Mouse (Mus musculus) adrenal gland, postnatal 10 days (tissue): ENCODE measurements around the gene Snrnp70. TPM values are rescaled to one million over a fixed set of nuclear protein-coding genes. Genes with fewer than 3 reads are reported as not detected.
"Not testable (repeated sequence)": the region's sequence is repeated elsewhere in the genome, so short reads cannot be mapped to it uniquely, and the experiment has no call there.

Experiments
- DNase-seq: peaks from one replicate; pipeline ENCODE4 v3.0.0; 2021; ENCODE audit warnings: mixed read lengths
- total RNA-seq, 2 experiments: library from RNA; stranded (reverse); gene quantifications; 2 replicates each; pipeline ENCODE4 v1.2.3; 2021

Gene Snrnp70
- total RNA-seq, 2 experiments from 2014 or later: 208 to 341 TPM

DNA sequence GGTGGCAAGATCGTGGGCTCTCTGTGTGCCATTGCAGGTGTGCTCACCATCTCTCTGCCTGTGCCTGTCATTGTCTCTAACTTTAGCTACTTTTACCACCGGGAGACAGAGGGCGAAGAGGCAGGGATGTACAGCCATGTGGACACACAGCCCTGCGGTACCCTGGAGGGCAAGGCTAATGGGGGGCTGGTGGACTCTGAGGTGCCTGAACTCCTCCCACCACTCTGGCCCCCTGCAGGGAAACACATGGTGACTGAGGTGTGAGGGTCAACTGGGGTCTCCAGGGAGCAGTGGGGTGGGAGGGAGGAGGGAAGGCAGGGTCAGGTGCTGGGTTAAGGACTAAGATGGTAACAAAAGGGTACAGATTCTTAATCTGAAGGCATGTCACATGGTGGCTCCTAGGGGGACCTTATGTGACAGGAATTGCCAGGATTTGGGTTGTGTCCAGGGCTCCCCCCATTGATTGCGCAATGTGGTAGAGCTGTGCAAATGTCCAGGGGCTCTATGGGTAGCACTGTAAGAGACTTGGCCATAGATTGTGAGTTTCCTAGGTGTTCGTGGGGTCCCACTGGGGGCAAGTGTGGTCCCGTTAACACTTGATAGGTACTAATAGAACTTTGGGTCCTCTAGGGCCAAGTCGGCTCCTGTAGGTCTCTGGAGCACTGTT, 14.1 kb upstream of the Snrnp70 start:
- no peak for DNase-seq

DNA sequence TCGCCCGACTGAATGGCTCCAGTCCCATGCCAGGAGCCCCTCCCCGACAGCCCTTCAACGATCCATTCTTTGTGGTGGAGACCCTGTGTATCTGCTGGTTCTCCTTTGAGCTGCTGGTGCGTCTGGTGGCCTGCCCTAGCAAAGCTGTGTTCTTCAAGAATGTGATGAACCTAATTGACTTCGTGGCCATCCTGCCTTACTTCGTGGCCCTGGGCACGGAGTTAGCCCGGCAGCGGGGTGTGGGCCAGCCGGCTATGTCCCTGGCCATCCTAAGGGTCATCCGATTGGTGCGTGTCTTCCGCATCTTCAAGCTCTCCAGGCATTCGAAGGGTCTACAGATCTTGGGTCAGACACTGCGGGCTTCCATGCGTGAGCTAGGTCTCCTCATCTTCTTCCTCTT, 13.4 kb upstream of the Snrnp70 start:
- no peak for DNase-seq

DNA sequence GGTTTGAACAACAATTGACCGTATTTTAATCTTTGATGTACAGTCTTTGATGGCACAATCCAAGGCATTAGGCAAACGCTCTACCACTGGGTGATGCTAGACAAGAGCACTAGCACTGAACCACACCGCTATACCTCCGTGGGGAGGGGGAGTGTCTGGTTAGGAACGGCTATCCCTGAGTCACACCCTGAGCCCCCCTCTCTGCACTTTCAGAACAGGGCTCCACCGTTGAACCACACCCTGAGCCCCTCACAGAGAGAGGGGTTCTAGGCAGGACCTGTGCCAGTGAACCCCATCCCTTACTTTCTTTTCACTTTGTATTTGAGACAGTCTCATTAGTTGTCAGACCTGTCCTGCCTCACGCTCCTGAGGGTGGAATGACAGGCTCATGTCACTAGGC, 12.8 kb upstream of the Snrnp70 start:
- DNase-seq: no peak

DNA sequence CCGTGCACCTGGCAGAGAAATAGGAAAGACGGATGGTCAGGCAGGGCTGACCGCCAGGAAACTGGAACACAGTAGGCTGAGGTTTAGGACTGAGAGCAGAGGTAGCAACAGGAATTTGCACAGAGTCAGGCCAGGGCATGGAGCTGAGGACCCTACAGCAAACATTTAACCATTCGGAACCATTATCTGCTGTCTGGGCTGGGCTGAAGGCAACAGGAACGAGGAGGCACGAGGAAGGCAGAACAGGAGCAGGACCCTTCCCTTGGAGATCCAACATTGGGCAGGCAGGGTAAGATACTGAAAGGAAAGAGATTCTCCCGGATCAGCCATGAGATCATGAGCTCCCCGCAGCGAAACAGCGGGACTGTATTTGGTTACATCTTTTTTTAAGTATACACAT, 12.3 kb upstream of the Snrnp70 start:
- no peak for DNase-seq

DNA sequence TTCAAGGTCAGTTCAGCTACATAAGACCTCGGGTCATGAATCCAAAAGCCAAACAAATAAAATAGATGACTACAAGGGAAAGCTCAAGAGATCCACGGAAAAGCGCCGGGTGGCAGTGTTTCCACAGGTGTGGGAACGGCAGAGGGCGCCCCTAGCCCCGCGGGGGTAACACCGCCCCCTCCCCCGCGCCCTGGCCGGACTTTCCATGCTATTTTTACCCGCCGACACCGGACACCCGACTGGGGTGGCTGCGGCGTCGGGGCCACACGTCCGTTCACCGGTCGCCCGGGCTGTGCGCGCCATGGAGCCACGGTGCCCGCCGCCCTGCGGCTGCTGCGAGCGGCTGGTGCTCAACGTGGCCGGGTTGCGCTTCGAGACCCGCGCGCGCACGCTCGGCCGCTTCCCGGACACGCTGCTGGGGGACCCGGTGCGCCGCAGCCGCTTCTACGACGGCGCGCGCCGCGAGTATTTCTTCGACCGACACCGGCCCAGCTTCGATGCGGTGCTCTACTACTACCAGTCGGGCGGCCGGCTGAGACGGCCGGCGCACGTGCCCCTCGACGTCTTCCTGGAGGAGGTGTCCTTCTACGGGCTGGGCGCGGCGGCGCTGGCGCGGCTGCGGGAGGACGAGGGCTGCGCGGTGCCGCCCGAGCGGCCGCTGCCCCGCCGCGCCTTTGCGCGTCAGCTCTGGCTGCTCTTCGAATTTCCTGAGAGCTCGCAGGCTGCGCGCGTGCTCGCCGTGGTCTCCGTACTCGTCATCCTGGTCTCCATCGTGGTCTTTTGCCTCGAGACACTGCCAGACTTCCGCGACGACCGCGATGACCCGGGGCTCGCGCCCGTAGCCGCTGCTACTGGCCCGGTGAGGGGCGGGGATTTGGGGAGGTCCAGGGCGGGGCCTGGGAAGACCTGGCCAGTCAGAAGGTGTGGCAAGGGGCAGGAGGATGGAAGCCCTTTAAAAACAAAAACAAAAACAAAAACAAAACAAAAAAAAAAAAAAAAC, 10.9 kb upstream of the Snrnp70 start:
- peak; percentile 37 for DNase-seq

DNA sequence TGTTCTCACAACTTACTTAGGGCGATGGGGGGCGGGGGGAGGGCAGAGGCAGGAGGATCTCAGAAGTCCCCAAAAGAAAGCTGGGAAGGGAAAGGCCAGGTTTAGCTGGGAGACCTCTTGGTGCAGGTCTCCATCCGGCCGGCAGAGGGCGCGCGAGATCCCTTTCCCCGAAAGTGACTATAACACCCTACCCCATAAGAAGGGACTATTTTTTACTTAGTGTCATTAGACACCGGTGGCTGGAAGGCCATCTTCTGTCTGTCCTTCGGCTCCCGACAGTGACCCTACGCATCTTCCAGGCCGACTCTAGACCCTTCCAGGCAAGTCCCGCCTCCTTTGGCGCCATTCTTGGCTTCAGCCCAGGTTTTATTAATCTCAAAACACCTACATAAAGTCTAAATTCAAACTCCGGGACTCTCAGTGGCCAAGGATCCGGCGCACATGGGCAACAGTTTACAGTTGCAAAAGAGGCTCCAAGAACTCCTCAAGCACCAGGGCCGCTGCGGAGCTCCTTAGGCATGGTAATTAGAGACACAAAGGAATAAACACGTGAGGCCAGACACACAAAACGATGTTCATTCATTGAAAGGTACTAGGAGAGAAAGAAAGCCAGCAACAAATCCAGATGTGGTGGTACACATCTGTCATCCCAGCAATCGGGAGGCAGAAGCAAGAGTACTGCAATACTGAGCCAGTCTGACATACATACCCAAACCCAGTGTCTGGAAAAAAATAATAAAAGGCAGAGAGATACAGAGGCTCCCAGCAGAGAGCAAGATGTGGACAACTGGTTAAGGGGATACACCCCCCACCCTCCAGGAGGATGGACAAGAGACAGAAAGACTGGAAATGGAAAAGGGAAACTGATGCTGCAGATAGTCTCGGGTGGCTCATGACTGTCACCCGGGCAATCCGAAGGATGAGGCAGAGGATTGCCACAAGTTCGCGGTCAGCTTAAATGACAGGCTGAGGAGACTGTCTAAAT, 9.8 kb upstream of the Snrnp70 start, which contains the start of gene Kcna7:
Gene Kcna7 (plus strand): TSS at position 563 of the 985 bp plus-strand sequence.
- DNase-seq: peak; percentile 86

DNA sequence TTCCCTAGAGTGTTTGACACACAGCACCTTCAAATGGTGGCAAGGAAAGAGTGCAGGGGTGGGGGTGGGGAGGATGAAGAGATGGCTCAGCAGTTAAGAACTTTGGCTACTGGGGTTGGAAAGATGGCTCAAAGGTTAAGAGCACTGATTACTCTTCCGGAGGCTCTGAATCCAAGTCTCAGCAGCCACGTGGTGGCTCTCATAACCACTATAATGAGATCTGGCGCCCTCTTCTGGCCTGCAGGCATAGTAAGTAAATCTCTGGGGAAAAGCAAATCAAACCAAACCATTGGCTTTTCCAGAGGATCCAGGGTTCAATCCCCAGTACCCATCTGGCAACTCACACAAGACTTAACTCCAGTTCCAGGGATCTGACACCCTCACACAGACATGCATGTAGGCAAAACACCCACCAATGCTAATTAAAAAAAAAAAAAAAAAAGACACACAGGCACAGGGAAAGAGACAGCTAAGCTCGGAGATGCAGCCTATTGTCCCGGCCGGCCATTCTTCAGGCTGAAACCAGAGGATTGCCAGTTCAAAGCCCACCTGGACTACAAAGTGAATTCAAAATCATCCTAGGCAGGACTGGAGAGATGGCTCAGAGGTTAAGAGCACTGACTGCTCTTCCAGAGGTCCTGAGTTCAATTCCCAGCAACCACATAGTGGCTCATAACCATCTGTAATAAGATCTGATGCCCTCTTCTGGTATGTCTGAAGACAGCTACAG, 8.2 kb upstream of the Snrnp70 start:
- DNase-seq: peak; percentile 78

DNA sequence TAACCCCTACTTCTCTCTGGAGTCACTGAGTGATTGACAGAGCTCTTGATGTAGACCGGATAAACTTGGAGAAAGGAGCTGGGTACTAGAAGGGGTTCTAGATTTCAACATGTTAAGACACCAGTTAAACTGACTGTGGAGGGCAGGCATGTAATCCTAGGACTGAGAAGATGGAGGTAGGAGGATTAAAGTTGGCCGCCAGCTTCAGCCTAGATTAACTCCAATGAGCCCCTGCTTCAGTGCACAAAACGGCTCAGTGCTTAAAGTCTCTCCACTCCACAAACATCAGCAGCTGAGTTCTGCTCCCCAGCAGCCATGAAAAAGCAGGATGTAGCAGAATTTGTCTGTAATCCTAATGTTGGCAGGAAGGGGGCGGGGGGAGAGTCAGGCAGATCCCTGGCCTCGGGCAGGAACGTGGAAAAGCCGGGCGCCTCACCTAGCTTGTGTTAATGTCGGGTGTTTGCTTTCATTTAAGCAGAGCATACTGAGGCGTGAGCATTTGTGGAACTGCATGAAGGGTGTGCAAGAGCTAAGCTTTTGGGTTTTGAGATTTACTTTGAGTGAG, 6.1 kb upstream of the Snrnp70 start:
- DNase-seq: no peak

DNA sequence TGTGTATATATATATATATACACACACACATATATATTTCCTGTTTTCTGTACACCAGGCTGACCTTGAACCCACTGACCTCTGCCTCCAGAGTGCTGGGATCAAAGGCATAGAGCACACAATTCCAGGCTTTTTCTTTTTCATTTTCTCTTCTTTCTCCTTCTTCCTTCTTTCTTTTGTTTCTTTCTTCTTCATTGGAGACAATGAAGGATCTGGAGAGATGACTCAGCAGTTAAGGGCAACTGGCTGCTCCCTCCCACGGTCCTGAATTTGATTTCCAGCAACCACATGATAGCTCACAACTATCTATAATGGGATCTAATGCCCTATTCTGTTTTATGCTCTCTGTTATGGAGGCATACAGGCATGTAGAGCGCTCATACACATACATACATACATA, 1.2 kb upstream of the Snrnp70 start:
- no peak for DNase-seq

DNA sequence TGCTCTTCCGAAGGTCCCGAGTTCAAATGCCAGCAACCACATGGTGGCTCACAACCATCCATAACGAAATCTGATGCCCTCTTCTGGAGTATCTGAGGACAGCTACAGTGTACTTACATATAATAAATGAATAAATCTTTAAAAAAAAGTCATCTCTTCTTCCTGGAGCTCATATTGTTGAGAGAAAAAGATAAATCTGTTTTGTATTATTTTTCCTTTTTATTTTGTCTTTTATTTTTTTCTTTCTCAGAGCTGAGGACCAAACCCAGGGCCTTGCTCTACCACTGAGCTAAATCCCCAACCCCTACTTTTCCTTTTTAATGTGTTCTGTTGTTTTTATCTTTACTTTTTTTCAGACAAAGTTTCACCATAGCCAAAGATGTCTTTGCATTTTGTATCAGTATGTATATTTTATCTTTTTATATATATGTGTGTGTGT, 814 bp upstream of the Snrnp70 start:
- DNase-seq: not testable (repeated sequence)

DNA sequence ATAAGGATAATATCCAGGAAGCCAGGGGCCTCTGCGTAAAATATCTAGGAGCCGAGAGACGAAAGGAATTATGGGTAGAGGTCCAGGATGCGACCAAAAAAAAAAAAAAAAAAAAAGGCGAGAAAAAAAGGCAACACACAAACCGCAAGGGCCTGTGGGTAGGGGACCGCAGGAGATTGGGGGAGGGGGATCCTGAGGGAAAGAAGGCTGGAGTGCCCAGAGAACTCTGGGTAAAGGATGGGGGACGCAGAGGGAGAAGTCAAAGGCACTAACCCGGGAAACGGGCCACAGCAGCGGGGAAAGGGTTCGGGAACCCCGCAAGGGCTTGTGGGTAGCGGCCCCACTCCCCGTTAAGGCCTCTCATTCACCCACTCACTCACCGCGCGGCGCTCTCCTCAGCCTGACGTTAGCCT, 407 bp downstream of the Snrnp70 start:
- no peak for DNase-seq

DNA sequence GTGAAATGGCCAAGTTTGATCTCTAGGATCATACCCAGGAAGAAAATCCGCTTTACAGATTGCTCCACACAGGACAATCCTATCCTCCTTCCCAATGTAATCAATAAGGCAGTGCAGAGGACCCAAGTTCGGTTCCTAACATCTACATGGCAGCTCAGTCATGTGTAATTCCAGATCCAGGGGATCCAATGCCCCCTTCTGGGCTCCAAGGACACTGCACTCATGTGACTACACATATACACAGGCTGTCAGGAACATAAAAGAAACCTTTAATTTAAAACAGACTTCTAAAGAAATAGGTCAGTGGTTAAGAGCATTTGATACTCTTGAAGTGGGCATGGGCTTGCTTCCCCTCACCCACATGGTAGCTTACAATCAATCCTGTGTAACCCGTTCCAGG, 9.5 kb downstream of the Snrnp70 start:
- no peak for DNase-seq

DNA sequence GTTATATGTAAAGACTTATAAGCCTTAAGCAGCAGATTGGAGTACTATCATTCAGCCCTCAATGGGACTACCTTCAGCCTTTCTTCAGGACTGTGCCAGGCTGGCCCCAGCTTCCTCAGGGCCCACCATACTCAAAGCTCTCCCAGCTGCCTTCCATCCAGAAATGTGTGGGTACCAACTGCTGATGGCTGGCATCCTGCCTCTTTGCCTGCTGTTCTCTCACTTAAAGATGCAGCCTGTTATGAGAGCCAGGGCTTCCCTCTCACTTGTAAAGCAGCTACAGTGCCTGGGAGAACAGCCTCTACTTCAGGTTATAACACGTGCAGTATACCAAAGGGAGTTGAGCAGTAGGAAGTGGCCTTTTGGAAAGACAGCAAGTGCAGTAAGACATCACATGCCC, 19.5 kb downstream of the Snrnp70 start:
- DNase-seq: no peak

DNA sequence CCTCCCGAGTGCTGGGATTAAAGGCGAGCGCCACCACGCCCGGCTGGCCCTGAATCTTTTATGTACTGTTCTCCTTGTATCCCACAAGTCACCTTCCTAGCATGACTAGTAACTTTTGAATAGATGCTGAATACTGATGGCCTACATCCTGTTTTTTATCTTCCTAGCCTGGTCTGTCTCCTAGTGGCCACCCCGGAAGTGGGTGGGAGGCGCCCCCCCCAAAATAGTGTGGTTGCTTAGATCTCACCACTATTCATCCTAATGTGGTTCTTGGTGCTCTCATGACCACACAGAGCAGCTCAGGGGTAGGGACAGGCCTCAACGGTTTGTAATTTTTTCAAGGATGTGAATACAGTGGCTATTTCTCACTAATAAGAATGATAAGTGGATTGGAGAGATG, 20.9 kb downstream of the Snrnp70 start:
- DNase-seq: no peak

DNA sequence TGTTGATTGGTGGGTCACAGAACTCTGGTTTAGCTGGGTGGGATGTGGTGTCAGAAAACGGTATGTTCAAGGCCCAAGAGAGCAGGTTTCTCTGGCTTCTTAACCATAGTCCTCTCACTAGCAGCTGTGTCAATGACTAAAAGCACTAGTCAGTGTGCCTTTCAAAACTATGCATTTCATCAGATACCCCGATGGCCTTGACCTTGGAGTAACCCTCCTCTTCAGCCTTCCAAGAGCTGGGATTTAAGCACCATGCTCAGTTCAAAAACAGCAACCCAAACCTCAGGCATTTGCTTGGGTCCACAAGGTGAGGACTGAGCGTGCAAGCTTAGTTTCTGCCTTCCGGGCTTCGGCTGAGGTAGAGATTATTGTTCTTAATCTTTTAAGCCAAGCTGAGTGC, 23.2 kb downstream of the Snrnp70 start:
- DNase-seq: peak; percentile 27

DNA sequence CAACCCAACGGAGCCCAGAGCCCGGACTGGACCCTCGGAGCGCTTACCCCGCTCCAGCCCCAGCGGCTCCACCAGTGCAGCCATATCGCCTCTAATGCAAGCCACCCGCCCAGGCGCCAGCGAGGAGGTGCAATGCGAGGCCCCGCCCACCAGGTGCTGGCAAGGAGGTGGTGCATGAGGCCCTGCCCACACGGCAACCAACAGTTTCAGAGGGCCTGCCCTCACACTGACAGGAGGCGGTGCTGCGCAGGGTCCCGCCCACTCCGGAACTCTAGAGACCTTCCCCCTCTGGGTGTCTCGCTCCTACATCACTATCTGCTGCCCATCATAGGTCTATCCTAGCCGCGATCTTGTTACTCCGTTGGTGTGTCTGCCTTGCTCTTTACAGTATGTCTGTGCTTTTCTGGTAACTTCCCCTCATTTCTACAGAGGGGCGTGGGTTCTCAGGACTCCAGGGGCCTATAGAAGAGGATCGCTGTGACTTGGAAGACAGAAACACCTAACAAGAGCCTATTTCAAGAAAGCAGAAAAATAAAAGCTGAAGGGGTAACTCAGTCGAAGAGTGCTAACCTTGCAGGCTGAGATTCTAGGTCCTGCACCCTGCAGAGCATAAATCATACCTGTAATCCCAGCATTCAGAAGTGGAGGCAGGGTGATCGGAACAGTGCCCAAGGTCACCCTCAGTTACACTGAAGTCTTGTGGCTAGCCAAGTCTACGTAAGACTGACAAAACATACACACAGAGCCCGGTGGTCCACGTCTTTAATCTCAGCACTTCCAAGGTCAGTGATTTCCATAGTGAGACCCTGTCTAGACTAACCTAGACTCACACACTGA, 24.8 kb downstream of the Snrnp70 start, which contains the start of gene Lin7b:
Gene Lin7b (minus strand): TSS at position 109 of the 837 bp plus-strand sequence.
- DNase-seq: peak; percentile 94

DNA sequence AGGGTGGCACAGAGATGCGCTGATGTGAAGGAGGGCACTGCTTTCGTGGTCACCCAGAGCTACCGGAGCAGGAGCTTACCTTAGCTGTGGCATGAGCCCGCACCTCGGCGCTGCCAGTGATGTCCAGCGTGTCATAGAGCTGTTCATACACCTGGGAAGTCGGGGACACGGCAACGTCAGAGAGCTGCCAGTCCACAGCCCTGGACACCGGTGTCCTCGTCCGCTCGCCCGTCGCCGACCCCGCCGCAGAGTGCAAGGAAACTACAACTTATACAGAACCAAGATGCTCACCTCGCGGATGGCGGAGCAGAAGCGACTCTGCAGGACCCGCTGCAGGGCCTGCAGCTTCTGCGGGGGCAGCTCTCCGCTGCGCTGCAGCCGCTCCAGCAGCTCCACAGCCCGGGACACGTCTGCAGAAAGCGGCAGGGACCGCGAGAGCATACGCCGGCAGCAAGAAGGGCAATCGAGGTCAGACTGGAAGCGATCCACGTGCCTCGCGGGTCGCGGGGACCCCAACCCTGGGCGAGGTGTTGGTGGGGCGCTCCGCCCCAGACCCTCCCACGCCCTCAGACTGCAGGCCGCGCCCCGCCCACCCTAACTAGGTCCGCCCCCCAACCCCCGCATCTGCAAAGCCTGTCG, 25.6 kb downstream of the Snrnp70 start:
- DNase-seq: no peak

DNA sequence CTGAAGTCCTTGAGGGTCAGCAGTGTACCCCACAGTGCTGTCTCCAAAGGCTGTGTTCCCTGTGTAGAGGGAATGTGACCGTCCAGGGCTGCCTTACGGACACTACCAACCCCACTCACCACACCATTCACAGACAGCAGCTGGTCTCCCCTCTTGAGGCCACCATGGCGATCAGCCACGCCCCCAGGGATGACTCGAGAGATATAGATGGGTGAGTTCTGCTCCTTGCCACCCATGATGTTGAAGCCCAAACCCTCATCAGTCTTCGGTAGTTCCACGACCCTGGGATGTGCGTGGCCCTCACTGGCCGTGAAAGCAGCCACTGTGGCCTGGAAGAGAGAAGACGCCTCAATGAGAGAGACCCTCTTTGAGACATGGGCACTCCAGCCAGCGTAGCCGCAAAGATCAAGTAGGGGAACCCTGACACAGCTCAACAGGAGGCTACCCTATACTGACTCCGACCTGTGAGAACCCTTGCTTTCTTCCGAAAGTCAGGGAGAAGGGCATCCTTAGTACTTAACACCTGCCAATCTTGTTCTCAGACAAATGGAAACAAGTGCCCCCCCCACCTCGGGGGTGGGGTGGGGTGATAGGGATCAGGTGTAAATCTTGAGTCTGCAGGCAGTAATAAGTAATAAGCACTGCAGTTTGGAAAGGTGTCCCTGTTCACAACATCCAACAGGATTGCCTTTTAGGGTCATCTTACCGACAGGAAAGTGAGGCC, 26.4 kb downstream of the Snrnp70 start:
- no peak for DNase-seq

DNA sequence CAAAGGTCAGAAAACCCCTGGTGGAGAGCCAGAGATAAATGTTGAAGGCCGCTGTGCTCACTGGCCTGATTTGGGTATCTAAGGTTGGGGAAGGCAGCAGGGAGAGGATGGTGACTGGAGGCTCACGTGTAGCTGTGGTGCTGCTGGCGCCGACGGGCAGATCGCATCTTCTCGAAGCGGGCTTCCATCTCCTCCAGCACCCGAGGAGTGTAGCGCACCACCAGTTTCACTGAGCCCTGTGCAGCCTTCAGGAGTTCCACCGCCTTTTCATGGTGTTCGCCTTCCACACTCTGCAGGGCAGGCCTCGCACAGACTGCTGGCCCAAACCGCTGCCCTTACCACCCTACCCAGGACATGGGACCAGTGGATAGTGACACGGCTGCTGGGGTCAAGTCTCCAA, 27.4 kb downstream of the Snrnp70 start:
- DNase-seq: no peak
